Mouse (Mus musculus) heart, adult 2 months (tissue): ENCODE measurements around the gene Cyp46a1. TPM values are rescaled to one million over a fixed set of nuclear protein-coding genes. Genes with fewer than 3 reads are reported as not detected.

Experiments
- DNase-seq, 2 experiments: peaks; one replicate each; pipeline ENCODE4 v3.0.0; 2021
- H3K27ac ChIP-seq: fragments of 200-600 bp; 2 replicates; pipeline ENCODE4 v1.8.1; 2022
- H3K27me3 ChIP-seq: fragments of 200-500 bp; 2 replicates; pipeline ENCODE4 v1.6.1; 2012; ENCODE audit warnings: mild to moderate bottlenecking, low read length, inconsistent platforms, mixed read lengths; ENCODE audit not compliant: control insufficient read depth, insufficient read depth
- H3K36me3 ChIP-seq: fragments of 200-500 bp; 2 replicates; pipeline ENCODE4 v1.6.1; 2012; ENCODE audit warnings: low read length, inconsistent platforms; ENCODE audit not compliant: control insufficient read depth, insufficient read depth
- H3K4me1 ChIP-seq: fragments of 200-500 bp; 2 replicates; pipeline ENCODE4 v1.6.1; 2011; ENCODE audit warnings: low read length; ENCODE audit not compliant: control insufficient read depth, insufficient read depth
- H3K4me3 ChIP-seq: fragments of 200-600 bp; 2 replicates; pipeline ENCODE4 v1.8.1; 2022
- H3K79me2 ChIP-seq: fragments of 200-500 bp; replicated peaks from 2 replicates; pipeline ENCODE4 v1.6.1; 2012; ENCODE audit warnings: mild to moderate bottlenecking, inconsistent platforms, low read length, moderate library complexity, mixed read lengths; ENCODE audit not compliant: control insufficient read depth, insufficient read depth
- H3K9ac ChIP-seq: fragments of 200-500 bp; 2 replicates; pipeline ENCODE4 v1.6.1; 2012; ENCODE audit warnings: low read depth, mild to moderate bottlenecking, control low read depth, inconsistent platforms, low read length, mixed read lengths
- CTCF ChIP-seq: fragments of 200-600 bp; IDR thresholded peaks from 2 replicates; pipeline ENCODE4 v1.8.1; 2022; ENCODE audit warnings: antibody characterized with exemption, mild to moderate bottlenecking, moderate library complexity
- EP300 ChIP-seq: fragments of 200-500 bp; IDR thresholded peaks from 2 replicates; pipeline ENCODE4 v1.6.1; 2011; ENCODE audit warnings: low read depth, low read length, control low read depth; ENCODE audit not compliant: insufficient read depth
- POLR2A ChIP-seq: fragments of 200-500 bp; IDR thresholded peaks from 2 replicates; pipeline ENCODE4 v1.6.1; 2011; ENCODE audit warnings: mild to moderate bottlenecking, low read depth, low read length, control low read depth; ENCODE audit not compliant: insufficient read depth
- WGBS: fragments of 180-500 bp; shearing (Covaris S2); methylation state at CpG from one replicate; pipeline ENCODE4 v1.1.7; 2018; 5-methylcytosine and 5-hydroxymethylcytosine counted together
- intact Hi-C: fragments of 180-260 bp; cut with DNase I; formaldehyde crosslinking; loops from one replicate; pipeline ENCODE4 v1.15.1; 2025
- polyA plus RNA-seq: library from polyadenylated mRNA; depleted of rRNA; stranded (reverse); fragments of >200 nt; gene quantifications from 2 replicates; pipeline ENCODE4 v1.2.3, GENCODE M21; 2012
- total RNA-seq, 2 experiments: library from RNA; stranded (reverse); gene quantifications; 2 replicates each; pipeline ENCODE4 v1.2.3; 2021

Gene Cyp46a1
- total and polyA plus RNA-seq, 3 experiments: 0.41 to 1.3 (median 0.47) TPM

DNA sequence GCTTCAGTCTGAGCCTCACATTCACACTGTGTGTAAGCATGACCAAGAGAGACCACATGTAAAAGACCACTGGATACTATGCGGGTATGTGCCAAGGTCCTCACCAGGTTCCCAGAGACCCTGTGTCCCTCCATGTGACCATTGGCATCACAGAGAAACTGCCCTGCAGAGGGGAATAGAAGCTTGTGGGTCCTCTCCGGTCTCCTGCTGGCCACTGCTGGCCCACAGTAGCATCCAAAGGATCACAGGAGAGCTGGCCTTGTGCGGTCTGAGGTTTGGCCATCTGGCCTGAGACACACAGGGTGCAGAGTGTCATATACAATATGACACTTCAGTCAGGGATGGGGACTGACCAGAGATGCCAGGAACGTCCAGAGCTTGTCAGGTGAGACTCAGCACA, 24.1 kb upstream of the Cyp46a1 start:
- Histone ChIP-seq H3K79me2 (no peaks in the 10 kb centered on the region), H3K36me3 (no peaks in the 10 kb centered on the region), H3K27ac (peak overlapping the region; percentile 52), H3K4me1 (peaks cover 17% of the 10 kb centered on the region), H3K4me3 (no peak overlapping the region), H3K27me3 (no peaks in the 10 kb centered on the region), H3K9ac (no peak overlapping the region)
- TF ChIP-seq POLR2A: no peak
- no peak for TF ChIP-seq EP300
- no peak for TF ChIP-seq CTCF
- WGBS: 88% methylated on average over 4 of the region's 4 CpGs
- intact Hi-C loops: no loop called here
- DNase-seq: no peak

DNA sequence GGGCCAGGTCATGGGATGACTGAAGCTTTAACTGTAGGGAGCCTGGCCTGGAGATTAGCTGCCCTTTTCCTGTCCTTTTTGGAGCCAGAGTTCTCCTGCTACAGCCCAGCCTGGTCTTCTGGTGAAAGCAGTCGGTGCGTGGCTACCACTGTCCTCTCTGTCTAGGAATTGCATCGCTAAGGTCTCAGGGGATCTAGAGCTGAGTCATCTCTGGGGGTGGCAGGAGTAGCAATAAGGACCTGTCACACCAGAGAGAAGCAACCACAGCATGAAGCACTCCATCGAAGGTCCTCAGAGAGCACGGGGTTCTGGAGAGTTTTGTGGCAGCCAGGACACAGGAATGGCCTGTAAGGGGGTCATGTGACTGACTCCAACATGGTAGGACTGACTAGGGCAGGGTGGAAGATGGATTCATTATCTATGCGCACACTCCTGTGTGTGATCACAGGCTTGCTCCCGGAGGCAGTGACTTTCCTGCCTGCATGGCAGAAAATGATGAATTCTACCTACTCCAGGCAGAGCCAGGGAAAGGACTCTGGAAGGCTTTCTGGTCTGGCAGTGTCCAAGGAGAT, 23.6 kb upstream of the Cyp46a1 start:
- H3K27ac ChIP-seq: no peak overlapping the region

DNA sequence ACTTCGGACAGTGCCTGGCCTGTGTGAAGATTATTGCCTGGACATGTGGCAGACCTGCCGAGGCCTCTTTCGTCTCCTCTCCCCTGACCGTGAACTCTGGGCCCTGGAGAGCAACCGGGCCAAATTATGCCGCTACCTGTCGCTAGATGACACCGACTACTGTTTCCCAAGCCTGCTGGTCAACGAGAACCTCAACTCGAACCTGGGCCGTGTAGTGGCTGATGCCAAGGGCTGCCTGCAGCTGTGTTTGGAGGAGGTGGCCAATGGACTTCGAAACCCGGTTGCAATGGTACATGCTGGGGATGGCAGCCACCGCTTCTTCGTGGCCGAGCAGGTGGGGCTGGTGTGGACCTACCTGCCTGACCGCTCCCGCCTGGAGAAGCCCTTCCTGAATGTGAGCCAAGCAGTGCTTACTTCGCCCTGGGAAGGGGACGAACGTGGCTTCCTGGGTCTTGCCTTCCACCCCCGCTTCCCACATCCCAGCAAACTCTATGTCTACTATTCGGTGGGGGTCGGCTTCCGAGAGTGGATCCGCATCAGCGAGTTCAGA, 22.4 kb upstream of the Cyp46a1 start:
- Histone ChIP-seq H3K27ac (no peak overlapping the region), H3K4me1 (peaks cover 14% of the 10 kb centered on the region), H3K9ac (no peak overlapping the region), H3K27me3 (no peaks in the 10 kb centered on the region), H3K4me3 (no peak overlapping the region), H3K36me3 (no peaks in the 10 kb centered on the region), H3K79me2 (no peaks in the 10 kb centered on the region)
- TF ChIP-seq EP300 (no peak), CTCF (no peak), POLR2A (no peak)
- 94% methylated on average over 27 of the region's 27 CpGs for WGBS
- intact Hi-C loops: no loop called here
- DNase-seq: no peak

More for the DNA sequence above, 23.6 kb upstream of the Cyp46a1 start:
- no peaks in the 10 kb centered on the region for H3K27me3 ChIP-seq
- WGBS: 64% methylated on average over 7 of the region's 7 CpGs
- H3K36me3 ChIP-seq: no peaks in the 10 kb centered on the region
- no peak for TF ChIP-seq EP300
- TF ChIP-seq CTCF: no peak
- TF ChIP-seq POLR2A: no peak
- H3K79me2 ChIP-seq: no peaks in the 10 kb centered on the region
- H3K4me3 ChIP-seq: no peak overlapping the region
- intact Hi-C loops: no loop called here
- no peak overlapping the region for H3K9ac ChIP-seq
- H3K4me1 ChIP-seq: peaks cover 17% of the 10 kb centered on the region
- no peak for DNase-seq

DNA sequence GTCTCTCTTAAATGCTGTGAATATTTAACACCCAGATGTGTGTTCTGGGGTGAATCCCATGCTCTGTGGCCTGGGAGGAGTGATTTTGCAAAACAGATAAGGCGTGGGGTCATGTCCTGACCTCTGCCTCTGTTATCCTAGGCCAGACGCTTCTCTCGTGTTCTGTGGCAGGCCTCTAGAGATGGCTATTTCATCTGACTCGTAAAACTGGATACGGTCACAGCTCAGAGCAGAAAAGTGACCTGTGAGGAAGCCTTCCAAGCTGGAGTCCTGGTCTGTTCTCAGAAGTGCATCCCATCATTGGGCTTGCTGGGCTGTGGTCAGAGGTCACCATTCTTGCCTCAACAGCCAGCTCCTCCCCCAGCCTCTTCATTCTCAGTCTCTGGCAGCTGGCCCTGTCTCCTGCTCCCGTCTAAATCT, 21.7 kb upstream of the Cyp46a1 start:
- TF ChIP-seq CTCF: no peak
- no peak for TF ChIP-seq EP300
- TF ChIP-seq POLR2A: no peak
- intact Hi-C loops: no loop called here
- 70% methylated on average over 6 of the region's 6 CpGs for WGBS
- Histone ChIP-seq H3K4me1 (peaks cover 14% of the 10 kb centered on the region), H3K79me2 (no peaks in the 10 kb centered on the region), H3K4me3 (no peak overlapping the region), H3K9ac (no peak overlapping the region), H3K36me3 (no peaks in the 10 kb centered on the region), H3K27me3 (no peaks in the 10 kb centered on the region), H3K27ac (no peak overlapping the region)
- no peak for DNase-seq

DNA sequence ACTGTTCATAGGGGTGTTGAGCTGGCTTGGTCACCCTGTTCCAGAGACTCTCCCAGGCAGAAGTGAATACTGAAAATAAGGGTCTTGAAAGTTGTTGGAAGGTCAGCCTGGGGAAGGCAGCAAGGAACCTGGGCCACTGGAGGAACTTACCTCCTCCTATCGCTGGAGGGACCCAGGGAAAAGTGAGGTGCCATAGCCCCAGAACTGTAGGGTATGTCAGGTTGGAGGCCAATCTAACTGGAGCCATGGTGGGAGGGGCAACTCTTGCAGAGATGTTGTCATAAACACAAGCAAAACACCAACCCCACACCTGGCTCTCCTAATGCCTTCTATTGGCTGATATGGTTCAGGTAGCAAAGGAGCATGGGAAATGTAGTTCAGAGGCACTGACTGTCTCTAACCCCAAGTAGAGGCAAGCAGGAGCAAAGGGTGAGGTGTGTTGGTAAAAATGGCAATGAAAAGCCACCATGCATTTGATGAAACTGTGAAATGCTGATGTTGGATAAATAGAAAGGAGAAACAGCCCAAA, 20.9 kb upstream of the Cyp46a1 start:
- intact Hi-C loops: no loop called here
- Histone ChIP-seq H3K36me3 (no peaks in the 10 kb centered on the region), H3K4me1 (peaks cover 14% of the 10 kb centered on the region), H3K27ac (no peak overlapping the region), H3K27me3 (peaks cover 3% of the 10 kb centered on the region; the same call in 1 of the 2 replicates), H3K9ac (no peak overlapping the region), H3K79me2 (no peaks in the 10 kb centered on the region), H3K4me3 (no peak overlapping the region)
- TF ChIP-seq EP300: no peak
- WGBS: 86% methylated on average over 1 of the region's 1 CpGs
- DNase-seq: no peak

DNA sequence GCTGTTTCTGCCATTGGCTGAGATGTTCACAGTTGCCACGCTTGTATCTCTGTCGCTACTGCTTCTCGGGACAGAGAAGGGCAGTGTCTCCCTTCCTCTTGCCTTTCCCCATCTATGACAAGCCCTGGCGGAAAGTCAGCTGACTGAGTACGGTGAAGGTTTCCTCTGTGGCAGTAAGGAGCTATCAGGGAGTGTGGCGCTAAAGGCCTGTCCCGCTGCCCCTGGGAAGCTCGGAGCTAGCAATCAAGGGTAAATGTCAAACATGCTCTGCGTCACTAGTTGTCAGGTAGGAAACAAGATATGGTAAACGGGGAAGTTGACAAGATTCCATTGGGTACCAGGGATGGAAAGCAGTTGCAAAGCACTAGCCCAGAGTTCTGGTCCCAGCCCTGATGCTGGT, 18.4 kb upstream of the Cyp46a1 start:
- WGBS: 48% methylated on average over 10 of the region's 10 CpGs
- TF ChIP-seq POLR2A (no peak), EP300 (no peak), CTCF (no peak)

More for the DNA sequence above, 18.4 kb upstream of the Cyp46a1 start:
- Histone ChIP-seq H3K4me1 (no peaks in the 10 kb centered on the region), H3K36me3 (no peaks in the 10 kb centered on the region), H3K4me3 (no peak overlapping the region), H3K79me2 (no peaks in the 10 kb centered on the region), H3K27me3 (peaks cover 6% of the 10 kb centered on the region; the same call in 1 of the 2 replicates), H3K27ac (no peak overlapping the region), H3K9ac (no peak overlapping the region)
- no peak for DNase-seq
- intact Hi-C loops: no loop called here
